Mouse (Mus musculus): ENCODE data around the gene Dnmt1.
A peak's percentile ranks its signal among the peaks of the same experiment; 100 is the strongest.
"Not testable (repeated sequence)": the region's sequence is repeated elsewhere in the genome, so short reads cannot be mapped to it uniquely, and the experiment has no call there.

DNA sequence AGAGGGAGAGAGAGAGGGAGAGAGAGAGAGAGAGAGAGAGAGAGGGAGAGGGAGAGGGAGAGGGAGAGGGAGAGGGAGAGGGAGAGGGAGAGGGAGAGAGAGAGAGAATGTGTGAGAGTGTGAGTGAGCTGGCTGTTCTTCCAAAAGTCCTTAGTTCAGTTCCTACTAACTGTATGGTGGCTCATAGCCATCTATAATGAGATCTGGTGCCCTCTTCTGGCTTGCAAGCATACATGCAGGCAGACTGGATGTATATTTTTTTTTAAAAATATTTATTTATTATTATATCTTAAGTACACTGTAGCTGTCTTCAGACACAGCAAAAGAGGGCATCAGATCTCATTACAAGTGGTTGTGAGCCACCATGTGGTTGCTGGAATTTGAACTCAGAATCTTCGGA lies 38.6 kb upstream of the Dnmt1 start:
- TF ChIP-seq CTCF (IDR thresholded peaks at IDR 0.05; ENCODE audit: low read depth, low read length) = 0 out of 2 replicates have a peak, but pooled peaks have one; percentile 10
- TF ChIP-seq GATA1 (IDR thresholded peaks at IDR 0.05; ENCODE audit: borderline replicate concordance, low read length); POLR2AphosphoS5 (IDR thresholded peaks at IDR 0.05; ENCODE audit: insufficient replicate concordance, low read depth, low read length); TAL1 (conservative IDR thresholded peaks at IDR 0.05; ENCODE audit: low read depth, low read length): not testable (repeated sequence)

Data from G1E (cell line).